Mouse (Mus musculus): Measurements from ENCODE around the gene Ctsc.
A peak's percentile ranks its signal among the peaks of the same experiment; 100 is the strongest.
"Not testable (repeated sequence)": the region's sequence is repeated elsewhere in the genome, so short reads cannot be mapped to it uniquely, and the experiment has no call there.

The Ctsc gene

DNA sequence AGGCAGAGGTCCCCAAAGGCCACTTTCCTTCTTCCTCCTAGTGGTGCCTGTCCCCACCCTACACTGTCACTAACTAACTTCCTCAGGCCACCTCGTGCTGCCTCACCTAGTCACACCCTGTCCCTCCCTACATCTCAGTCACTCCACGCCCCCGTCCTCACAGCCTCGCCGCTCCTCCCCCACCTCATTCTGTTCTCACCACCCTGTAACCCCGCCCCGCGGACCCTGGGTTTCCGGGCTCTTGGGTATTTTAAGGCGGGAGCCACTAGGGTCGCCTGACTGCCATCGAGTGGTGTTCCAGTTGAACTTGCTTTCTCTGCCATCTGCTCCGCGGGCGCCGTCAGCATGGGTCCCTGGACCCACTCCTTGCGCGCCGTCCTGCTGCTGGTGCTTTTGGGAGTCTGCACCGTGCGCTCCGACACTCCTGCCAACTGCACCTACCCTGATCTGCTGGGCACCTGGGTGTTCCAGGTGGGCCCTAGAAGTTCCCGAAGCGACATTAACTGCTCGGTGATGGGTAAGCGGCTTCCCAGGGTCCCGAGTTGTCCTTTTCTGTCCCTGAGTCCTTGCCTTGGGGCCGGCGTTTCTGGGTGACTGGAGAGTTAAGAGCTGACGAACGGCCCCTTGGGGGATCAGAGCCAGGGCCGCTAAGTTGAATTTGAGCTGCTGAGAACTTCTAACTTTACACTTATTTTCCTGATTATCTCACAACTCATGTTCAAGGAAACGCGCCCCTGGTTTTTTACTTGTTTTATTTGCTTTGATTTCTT, at the start of gene Ctsc:
Gene Ctsc, plus strand, starts transcription at position 228 of the 770 bp plus-strand sequence.
- DNase-seq (ENCODE audit: low read depth, low spot score), result peak; percentile 85

DNA sequence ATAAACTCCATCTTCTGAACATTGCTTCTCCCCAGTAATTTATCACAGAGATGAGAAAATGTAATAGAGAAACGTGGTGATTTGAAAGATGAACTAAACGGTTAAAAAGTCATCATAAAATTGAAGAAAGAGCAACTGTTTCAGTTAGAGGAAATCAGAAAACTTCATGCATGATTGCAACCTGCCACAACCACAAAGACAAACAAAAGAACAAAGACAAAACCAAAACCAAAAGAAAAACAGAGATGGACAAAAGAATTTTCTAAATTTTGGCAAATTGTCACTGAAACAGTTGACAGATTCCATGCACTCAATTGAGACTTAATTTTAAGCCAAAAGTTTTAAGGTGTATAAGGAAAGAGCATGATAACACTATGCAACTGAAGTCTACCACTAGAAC, 48.8 kb upstream of the Ctsc start:
- no peak for DNase-seq (ENCODE audit: low read depth, low spot score)

DNA sequence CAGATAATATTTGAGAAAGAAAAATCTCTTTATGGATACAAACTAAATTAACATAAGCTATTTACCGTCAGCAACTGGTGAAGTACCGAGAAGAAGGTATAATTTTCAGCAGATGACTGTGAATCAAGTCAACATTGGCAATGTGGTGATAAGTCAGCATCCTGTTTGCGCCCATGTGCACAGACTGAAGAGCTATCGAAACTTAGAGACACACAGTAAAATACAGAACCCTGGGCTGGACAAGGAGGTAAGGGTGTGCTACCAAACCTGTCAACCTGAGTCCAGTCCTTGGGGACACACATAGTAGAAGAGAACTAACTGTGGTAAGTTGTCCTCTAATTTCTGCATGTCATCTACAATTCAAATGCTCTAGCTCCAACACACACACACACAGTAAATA, 47.8 kb upstream of the Ctsc start:
- no peak for DNase-seq (ENCODE audit: low read depth, low spot score)

DNA sequence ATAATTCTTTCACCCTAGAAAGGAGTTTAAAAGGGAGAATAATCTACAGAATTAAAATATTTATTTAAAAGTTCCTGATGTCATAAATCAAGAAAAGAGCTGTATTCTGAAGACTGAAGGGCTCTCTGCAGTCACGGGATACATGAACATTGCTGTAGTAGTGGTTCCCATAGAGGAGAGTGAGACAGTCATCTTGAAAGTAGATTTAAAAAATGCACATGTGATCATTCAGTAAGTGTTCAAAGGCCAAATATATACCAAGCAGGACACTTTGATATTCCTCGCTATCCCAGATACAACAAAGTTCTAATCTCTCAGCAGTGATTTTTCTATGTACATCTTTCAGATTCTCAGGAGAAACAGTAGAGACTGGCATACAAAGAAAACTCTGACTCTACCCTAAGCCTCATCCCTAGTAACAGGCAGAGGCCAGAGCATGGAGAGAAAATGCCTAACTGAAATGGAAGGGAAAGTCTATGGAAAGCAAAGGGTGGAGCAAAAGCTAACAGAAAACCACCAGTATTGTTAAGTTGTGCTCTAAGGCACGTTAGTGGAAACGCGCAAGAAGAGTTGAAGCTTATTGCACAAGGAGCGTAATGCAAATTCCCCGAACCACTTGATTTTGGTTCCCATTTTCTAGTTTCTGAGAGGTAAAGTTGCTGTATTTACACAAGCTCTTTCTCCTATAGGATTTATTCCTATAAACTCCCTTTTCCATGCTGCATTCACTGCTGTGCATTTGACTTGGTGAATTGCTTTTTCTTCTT, 46.9 kb upstream of the Ctsc start:
- no peak for DNase-seq (ENCODE audit: low read depth, low spot score)

DNA sequence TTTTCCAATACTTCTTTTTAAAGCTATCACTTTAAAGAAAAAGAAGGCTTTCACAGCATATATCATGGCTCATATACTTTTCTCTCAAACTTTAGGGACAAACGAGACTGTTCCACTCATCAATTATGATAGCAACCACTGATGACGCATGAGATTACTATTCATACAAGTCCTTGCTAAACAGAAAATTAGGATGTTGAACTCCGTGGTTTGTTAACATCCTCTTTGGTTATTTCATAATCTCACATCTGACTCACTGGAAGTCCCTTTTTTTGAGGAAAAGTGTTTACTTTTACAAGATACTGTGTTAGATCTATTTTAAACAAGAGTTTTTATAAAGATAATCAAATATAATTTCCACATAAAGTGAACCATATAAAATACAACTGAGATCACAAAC, 34.8 kb upstream of the Ctsc start:
- no peak for DNase-seq (ENCODE audit: low read depth, low spot score)

DNA sequence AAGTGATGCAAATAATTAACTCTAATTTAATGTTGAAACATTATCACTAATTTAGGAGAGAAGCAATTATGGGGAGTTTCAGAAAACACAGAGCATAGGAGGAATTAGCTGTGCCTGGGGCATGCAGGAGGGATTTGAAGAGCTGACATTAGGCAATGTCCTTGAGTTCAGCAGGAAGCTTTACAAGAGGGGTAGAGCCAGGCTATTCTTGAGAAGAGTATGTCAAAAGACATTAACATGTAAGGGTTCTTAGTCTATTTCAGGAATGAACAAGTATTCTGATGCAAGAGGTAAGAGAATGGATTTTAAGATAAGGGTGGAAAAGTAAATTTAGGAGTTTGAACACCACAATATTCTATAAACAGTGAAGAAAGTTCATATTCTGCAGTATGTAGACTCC, 33.4 kb upstream of the Ctsc start:
- DNase-seq (ENCODE audit: low read depth, low spot score), result no peak

DNA sequence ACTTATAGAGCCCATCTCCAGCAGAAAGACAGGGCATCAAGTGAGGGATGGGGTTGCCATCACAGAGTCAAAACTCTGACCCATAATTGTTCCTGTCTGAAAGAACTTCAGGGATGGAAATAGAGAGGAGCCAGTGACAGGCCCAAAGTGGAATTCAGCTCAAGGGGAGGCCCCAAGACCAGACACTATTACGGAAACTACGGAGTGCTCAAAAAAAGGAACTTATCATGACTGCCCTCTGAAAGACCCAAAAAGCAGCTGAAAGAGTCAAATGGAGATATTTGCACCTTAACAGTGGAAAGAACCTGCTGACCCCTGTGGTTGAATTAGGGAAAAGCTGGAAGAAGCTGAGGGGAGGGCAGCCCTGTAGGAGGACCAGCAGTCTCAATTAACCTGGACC, 27.5 kb upstream of the Ctsc start:
- not testable (repeated sequence) for DNase-seq (ENCODE audit: low read depth, low spot score)

DNA sequence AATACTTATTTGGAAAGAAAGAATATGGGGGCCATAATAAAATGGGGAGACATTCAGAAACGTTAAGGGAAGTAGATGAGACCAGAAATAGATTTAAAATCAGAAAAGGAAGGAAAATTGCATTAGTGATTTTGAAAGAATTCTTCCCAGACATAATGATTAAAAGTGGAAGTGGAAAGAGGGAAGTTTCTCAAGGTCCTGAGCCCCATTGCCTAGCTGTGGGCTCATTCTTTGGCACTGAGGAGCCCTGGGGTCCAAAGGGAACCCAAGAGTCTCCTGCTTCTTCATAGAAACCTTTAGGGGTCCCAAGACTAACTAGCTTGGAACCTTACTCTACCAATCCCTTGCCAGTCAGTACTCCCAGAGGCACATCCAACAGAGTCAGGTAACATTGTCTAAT, 26.4 kb upstream of the Ctsc start:
- DNase-seq (ENCODE audit: low read depth, low spot score), result no peak

DNA sequence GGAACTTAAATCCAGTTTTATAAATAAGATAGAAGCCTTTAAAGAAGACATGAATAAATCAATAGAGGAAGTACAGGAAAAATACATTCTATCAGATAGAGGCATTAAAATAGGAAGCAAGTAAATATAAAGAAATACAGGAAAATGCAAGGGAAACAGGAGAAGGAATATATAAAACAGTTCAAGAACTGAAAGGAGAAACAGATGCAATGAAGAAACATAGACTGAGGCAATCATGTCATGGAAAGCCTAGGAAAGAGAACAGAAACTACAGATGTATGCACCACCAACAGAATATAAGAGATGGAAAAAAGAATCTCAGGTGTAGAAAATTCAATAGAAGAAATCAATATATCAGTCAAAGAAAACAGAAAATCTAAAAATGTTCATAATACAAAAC, 25.8 kb upstream of the Ctsc start:
- no peak for DNase-seq (ENCODE audit: low read depth, low spot score)

DNA sequence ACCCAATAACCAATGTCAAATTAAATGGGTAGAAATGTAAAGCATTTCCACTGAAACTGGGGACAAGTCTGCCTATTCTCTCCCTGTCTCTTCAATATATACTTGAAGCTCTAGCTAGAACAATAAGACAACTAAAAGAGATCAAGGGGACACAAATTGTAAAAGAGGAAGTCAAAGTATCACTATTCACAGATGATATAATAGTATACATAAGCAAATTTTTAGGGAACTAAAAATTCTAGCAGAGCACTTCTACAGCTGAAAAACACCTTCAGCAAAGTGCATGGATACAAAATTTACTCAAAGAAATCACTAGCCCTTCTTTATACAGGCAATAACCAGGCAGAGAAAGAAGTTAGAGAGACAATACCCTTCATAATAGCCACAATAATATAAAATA, 23.0 kb upstream of the Ctsc start:
- no peak for DNase-seq (ENCODE audit: low read depth, low spot score)

DNA sequence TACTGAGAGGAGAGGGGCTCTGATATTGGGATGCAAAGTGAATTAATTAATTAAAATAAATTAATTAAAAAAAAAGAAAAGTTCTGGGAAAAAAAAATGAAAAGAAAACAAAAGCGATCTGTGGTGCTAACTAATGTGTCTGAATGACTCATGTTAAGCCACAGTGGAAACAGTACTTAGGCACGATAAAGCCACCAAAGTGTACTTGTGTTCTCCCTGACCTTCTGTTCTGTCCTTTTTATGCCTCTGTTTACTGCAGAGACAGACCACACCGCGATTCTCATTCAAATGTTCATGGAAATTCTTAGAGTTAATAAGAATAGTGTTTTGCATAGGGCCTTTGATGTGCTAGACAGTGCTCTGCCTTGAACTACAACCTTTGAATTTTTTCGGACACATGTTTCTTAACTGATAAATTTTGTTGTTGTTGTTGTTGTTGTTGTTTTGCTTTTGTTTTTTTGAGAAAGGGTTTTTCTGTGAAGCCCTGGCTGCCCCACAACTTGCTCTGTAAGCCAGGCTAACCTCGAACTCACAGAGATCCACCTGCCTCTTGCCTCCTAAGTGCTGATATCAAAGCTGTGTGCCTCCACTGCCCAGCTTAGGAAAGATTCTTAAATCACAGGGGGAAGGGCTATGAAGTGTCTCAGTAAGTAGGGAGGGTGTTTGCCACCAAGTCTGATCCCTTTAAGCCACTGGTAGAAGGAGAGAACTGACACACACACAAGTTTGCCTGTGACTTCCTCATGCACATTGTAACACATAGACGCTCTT, 18.5 kb upstream of the Ctsc start:
- peak; percentile 53 for DNase-seq (ENCODE audit: low read depth, low spot score)

DNA sequence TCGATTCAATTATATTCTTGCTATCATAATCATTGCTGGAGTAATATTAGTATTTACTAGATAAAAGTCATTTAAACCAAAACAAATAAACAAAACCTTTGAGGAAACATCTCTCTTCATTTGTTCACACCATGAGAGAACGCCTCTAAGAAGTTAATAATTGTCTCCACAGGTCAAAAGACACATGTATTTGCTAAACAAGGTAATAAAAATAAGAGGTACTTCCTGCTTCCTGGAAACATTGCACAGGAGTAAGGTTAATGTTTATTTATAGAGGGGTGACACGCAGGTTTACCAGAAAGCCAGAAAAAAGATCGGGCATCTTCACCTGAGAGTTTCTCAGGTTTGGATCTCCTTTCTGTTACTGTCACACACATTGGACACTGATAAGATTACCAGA, 16.1 kb upstream of the Ctsc start:
- no peak for DNase-seq (ENCODE audit: low read depth, low spot score)

DNA sequence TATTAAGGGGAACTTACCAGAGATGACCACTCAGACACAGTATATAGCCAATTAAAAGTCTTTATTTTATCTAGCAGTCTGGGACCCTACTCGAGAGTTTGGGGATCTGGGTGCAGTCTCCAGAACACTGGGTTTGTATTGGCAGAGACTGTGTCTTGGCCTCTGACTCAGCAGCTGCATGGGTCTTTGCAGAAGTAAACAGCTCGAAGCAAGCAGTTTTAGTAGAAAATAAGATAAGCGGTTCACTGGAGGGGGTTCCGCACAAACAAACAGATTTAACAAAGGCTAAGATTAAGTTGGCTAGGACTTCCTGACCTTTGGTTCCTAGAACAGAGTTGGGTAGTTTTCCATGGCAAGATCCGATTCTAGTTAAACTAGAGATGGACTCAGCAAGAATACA, 13.0 kb upstream of the Ctsc start:
- no peak for DNase-seq (ENCODE audit: low read depth, low spot score)

DNA sequence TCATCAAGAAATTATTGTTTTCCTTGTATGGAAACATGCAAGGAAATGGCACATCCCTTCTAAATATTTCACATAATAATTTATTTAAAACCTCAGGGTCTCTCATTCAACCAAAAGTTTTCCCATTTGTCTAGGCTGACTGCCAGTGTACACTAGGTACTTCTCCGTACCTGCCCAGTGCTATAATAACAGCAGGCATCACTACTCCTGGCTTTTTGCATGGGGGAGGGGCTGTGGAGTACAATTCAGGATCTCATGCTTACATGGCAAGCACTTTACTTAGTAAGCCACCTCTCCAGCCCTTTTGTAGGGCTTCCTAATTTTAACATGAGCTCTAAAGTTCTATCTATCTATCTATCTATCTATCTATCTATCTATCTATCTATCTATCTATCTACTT, 8.0 kb upstream of the Ctsc start:
- no peak for DNase-seq (ENCODE audit: low read depth, low spot score)

DNA sequence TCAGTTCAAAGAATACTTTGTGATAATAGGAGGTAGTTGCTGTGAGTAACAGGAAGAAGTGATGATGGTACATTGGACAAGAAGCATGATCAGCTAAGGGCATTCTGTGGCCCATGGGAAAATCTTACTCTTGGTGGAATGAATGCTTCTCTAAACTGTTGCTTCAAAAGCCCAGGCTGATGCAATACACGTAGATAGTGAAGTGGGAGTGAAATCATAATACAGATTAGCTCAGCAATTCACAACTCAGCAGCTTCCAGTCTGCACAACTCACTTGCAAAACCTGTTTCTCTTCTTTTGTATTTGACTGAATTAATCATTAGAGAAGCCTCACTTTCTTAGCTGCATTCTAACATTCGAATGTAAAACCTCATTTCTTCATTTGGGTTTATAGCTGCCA, 6.4 kb upstream of the Ctsc start:
- DNase-seq (ENCODE audit: low read depth, low spot score), result no peak

DNA sequence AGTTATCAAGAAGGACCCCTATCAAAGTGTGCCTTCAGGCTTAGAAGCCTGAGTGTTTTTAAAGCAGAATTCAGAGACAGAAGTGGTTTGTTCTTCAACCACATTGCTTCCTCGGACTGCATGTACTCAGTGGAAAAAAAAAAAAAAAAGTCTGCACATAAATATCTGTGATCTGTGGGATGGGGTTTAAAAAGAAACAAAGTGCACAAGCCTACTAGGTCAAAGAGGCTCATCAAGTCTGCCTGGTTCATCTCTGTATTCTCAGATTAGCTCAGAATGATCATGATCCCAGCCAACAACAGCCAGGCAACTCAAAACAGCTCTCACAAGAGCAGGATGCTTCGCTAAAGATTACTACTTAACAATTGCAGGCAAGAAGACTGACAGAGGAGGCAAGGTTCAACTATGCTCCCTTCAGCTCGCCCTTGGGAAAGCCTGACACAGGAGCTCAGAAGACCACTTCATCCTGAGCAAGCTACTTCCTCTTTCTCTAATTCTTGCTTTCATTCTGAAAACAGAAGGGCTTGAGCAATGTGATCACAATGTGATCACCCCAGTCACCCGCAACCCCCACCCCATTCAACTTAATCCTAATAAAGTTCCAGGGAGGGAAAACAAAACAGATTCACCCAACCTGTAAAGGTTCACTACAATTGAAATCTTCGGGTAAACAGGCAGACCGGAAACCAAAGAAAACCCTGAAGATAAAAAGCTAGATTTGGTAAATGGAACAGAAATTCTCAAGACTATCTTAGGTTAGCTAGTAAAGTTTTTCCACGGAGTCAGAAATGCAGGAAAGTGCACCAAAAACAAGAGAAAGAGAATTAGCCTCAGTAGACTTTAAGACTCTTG, 745 bp upstream of the Ctsc start:
- no peak for DNase-seq (ENCODE audit: low read depth, low spot score)

DNA sequence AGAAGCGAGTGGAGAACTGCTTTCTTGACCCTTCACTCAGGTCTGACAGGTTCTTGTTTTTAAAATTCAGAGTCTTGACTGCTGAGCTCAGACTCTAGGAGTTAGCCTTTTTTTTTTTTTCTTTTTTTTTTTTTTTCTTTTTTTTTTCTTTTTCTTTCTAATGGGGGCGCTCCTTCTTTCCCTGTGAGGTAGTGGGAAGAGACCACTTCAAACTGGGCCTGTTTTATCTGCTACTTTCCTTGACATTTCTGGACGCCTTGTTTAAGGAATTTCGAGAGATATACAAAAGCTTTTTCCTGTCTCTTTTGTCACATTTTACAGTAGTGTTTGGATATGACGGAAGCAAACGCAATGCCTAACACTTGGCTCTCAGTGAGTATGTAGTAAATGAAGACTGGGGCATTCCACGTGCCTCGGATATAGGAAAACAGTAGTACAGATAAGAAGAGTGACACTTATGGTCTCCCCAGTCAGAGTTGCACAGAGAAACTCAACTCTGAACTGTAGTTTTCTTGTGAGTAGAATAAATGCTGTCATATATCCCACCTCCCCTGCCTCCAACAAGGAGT, 827 bp downstream of the Ctsc start:
- no peak for DNase-seq (ENCODE audit: low read depth, low spot score)

DNA sequence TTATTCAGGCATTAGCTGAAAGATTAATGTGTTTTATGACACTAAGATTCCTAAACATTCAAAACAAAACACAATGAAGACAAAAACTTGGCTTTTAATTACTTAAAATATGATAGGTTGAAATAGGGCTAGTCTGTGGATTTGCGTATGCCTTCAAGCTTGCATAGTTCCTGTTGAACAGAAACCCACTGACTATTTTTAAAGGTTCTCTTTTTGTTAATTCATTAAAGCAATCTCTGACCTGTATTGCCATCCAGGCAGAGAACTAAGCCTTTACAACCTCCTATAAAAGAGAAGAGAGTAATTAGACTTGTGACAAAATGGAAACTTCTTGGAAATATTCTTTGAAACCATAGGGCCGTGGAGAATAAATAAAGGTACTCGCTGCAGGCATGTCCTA, 7.4 kb downstream of the Ctsc start:
- DNase-seq (ENCODE audit: low read depth, low spot score), result no peak

DNA sequence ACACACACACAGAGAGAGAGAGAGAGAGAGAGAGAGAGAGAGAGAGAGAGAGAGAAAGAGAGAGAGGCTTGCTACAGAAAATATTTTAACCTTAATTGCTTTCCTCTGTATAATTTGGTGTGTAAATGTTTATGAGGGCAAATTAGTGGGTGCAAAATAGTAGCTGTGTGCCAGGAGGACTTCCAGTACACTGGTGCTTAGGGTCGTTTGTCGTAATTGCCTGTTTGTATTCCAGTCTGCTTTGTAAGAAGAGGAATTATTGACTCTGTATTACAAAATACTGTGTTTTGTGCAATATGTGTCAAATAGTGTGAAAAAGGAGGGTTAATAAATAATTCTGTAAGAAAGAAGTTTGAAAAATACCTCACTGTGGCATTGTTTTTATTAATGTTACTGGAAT, 13.2 kb downstream of the Ctsc start:
- no peak for DNase-seq (ENCODE audit: low read depth, low spot score)

DNA sequence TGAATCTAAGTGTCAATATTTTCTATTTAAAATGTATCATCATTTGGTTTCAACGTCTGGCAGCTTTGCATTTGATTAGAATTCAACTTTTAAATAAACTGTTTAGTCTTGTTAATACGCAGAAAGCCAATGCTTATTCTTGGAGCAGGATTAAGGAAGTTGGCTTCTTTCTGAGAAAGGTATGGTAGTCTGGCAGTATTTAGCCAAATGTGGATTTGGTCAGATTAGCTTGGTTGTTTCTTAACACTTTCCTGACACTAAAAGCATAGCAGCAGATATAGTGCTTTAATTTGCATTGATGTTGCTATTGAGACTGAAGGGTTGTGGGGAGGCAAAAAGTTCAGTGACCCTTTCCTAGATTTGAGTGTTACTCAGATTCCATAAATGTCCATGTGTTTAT, 14.2 kb downstream of the Ctsc start:
- no peak for DNase-seq (ENCODE audit: low read depth, low spot score)

DNA sequence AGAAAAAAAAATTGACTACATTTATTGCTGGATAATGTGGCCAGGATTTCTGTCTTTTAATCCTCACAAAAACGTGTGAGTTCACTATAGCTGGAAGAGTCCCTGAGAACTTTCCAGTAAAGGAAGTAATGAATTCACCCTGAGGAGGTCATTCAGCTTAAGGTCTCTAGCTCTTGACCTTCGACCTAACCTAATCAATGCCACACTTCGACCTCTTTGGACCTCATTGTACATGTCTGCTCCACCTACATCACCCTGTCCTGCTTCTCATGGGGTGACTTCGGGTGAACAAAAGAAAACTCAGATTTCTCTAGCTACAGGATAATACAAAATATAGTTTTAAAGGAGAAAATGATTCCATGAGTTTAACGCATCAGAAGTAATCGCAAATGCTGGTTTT, 16.0 kb downstream of the Ctsc start:
- DNase-seq (ENCODE audit: low read depth, low spot score), result no peak
